Mouse (Mus musculus) G1E (cell line): ENCODE data around the gene Slfn3.
"Not testable (repeated sequence)": the region's sequence is repeated elsewhere in the genome, so short reads cannot be mapped to it uniquely, and the experiment has no call there.

Experiments
- CTCF ChIP-seq: IDR thresholded peaks from 2 replicates; pipeline ENCODE4 v1.5.1; 2012; ENCODE audit warnings: low read depth, low read length, inconsistent platforms, mixed read lengths
- GATA1 ChIP-seq: IDR thresholded peaks from 2 replicates; pipeline ENCODE4 v1.6.1; 2012; ENCODE audit warnings: borderline replicate concordance, low read length, inconsistent platforms, mixed read lengths
- POLR2AphosphoS5 ChIP-seq: IDR thresholded peaks from 2 replicates; pipeline ENCODE4 v1.6.1; 2012; ENCODE audit warnings: low read depth, low read length, inconsistent platforms; ENCODE audit not compliant: insufficient replicate concordance
- TAL1 ChIP-seq: conservative IDR thresholded peaks from 2 replicates; pipeline ENCODE4 v1.6.1; 2012; ENCODE audit warnings: low read depth, low read length, inconsistent platforms, mixed read lengths

GRCm38 (mm10) chr11:83223793-83224192 lies 32.7 kb downstream of the Slfn3 start:
- TF ChIP-seq CTCF, GATA1, TAL1, POLR2AphosphoS5: not testable (repeated sequence)
